Mouse (Mus musculus): ENCODE measurements around the gene Tmem206. TPM values are rescaled to one million over a fixed set of nuclear protein-coding genes. Genes with fewer than 3 reads are reported as not detected.

Gene Tmem206
- polyA plus RNA-seq, 1 experiment: 20.2 TPM

DNA sequence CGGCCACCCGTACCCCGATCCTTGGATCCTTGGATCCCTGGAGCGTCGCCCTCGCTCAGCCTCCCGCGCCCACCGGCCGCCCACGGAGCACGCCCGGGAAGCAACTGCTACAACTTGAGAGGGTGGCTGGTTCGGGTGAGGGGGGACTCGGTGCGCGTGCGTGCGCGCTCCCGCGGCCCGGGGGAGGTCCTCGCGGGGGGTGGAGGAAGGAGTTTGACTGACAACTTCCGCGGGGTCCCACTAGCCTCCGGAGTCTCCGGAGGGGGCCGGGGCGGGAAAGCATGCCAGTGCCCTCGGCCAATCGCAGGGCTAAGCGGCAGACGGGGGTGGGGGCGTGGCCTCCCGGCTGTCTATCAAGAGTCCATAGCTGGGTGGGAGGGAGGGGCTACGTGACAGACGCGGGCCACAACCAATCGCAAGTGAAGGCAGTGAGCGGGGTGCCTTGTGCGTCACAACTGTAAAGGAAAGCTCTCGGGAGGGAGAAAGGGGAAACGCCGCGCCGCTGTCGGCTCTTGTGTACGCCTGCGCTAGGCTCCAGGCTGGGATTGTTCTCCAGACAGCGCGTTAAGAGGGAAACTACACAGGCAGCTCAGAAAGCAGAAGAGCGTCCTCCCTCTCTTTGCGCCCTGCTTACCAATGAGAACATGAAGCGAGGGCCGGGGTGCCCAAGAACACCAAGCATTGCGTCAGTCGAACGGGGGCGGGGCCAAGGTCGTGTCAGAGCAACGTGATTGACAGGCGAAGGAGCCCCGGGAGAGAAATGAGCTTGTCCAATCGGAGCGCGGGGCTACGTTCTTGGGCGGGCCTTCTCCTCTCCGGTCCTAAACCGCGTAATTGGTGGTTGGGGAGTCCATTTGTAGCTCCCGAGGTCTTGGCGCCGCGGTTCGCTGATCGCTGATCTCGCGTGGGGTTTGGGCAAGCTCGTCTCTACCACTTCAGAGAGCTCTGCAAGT lies 71.5 kb downstream of the Tmem206 start:
- Histone ChIP-seq H3K27me3 (ENCODE audit: control insufficient read depth, insufficient read depth, low read length) (no peaks in the 10 kb centered on the region), H3K36me3 (ENCODE audit: control insufficient read depth, insufficient read depth, low read length) (no peaks in the 10 kb centered on the region), H3K27ac (ENCODE audit: control insufficient read depth, insufficient read depth, low read depth, low read length) (peak overlapping the region; percentile 94), H3K4me1 (ENCODE audit: control insufficient read depth, insufficient read depth, low read length) (peaks cover 3% of the 10 kb centered on the region), H3K4me3 (ENCODE audit: control insufficient read depth, low read depth, low read length) (peak overlapping the region; percentile 96)
- TF ChIP-seq CTCF (IDR thresholded peaks at IDR 0.05; ENCODE audit: control insufficient read depth, insufficient read depth, insufficient replicate concordance, low read depth, low read length): no peak
- TF ChIP-seq POLR2A (IDR thresholded peaks at IDR 0.05; ENCODE audit: control insufficient read depth, low read depth, low read length): peak; percentile 80

Other genes with a start within 250 kb of the Tmem206 start
- 0.68 and 1.00 TPM in 2 replicates for gene Batf3, start 228.1 kb upstream of the Tmem206 start, polyA plus RNA-seq (2012; rRNA removed)
- 80.7 and 82.4 TPM in 2 replicates for gene Fam71a, start 161.1 kb upstream of the Tmem206 start, polyA plus RNA-seq (2012; rRNA removed)
- 0.16 TPM in 1 of 2 replicates, not detected in the other for gene Atf3, start 107.9 kb upstream of the Tmem206 start, polyA plus RNA-seq (2012; rRNA removed)
- 32.5 and 38.2 TPM in 2 replicates for gene Nenf, start 7.7 kb upstream of the Tmem206 start, polyA plus RNA-seq (2012; rRNA removed)
- 10.0 and 14.2 TPM in 2 replicates for gene Ppp2r5a, start 77.4 kb downstream of the Tmem206 start, polyA plus RNA-seq (2012; rRNA removed)
- 16.0 and 19.5 TPM in 2 replicates for gene Dtl, start 249.6 kb downstream of the Tmem206 start, polyA plus RNA-seq (2012; rRNA removed)
- 20.4 and 21.7 TPM in 2 replicates for gene Ints7, start 249.7 kb downstream of the Tmem206 start, polyA plus RNA-seq (2012; rRNA removed)